Mouse (Mus musculus): Measurements from ENCODE around the gene Zfp541.

Zfp541 gene

DNA sequence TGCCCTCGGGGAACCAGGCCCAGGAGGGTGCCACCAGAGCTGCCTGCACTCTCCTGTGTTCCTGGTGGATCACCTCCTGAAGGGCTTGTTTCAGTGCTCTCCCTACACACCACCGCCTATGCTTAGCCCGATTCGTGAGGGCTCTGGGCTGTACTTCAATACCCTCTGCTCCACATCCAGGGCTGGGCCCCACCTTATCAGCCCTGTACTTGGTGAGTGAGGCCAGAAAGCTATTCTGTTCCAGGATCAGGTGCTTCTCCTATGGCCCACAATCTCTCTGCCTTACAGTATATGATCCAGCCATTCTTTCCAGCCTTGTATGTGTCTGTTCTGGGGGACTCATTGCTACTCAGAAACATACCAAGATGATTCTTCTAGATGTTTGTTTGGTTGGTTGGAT lies 21.7 kb downstream of the Zfp541 start:
- no peak for DNase-seq

DNA sequence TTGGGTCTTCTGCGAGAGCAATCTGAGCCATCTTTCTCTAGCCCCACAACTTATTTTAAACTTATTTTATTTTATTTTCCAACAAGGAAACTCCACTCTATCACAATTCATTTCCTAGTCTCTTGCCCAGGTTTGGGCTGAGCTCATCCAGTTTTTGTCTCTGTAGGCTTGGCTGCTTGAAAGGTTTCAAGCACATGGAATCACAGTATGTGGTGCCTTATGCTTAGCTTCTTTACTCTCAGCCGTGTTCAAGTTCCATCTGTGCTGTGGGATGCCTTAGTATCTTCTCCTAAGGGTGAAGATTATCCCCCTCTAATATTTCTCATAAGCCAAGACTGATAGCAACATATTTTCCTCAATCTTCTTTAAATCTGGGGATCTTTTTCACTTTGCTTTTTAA lies 26.0 kb downstream of the Zfp541 start:
- DNase-seq: no peak

DNA sequence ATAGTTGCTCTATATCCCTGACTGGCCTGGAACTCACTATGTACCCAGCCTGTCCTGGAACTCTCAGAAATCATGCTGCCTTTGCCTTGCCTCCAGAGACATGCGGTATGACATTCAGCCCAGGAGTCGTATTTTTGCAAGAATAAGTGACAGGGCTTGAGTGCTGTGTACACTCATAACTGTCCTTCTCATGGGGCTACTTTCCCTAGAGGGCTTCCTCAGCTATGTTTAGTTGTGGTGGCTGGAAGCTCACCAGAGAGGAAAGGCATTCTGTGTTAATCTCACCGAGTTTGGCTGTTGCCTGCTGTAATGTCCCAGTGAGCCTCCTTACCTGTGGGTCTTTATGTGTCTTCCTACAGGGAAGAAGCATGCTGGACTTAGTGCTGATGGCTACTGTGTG lies 33.0 kb downstream of the Zfp541 start:
- no peak for DNase-seq

DNA sequence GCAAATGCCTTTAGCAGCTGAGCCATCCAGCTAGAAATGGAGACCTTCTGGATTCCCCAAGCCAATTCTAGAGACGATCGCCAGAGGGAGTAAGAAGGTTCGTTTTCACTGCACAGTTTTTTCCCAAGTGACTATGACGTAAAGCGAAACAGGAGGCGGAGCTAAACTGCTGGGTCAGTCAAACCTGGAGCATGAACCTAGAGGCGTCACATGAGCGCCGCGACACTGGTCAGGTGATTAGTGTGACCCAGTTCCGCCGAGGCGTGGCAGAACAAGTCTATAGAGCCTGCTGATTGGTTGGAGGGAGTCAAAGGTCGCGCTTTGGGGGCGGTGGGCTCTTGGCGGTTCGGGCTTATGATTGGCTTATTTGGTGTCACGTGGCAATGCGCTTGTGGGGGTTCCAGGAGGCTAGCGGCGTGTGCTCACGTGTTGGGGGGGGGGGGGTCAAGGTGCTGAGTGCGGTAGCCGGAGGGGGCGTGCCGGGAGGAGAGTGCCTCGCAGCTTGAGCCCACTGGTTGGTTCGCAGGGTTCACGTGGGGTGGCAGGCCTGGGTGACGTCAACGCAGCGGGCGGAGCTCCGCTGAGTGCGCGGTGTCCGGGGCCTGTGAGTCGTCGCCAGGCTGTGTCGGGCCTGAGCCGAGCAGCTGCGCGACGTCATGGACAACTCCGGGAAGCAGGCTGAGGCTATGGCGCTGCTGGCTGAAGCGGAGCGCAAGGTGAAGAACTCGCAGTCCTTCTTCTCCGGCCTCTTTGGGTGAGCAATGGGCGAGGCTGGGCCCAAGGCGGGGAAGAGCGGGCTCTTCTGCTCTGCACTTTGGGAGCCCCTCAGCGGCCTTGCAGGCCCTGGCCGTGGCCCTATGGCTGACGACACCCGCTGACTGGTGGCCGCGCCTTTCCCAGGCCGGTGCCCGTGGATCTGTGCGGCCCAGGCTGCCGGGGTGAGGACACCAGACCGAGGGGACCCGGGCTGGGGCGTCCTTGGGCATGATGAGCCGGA lies 36.7 kb downstream of the Zfp541 start, which contains the start of gene Napa:
Napa (plus strand) TSS at position 438 of the 997 bp plus-strand sequence.
- DNase-seq: peak; percentile 98 to 99

DNA sequence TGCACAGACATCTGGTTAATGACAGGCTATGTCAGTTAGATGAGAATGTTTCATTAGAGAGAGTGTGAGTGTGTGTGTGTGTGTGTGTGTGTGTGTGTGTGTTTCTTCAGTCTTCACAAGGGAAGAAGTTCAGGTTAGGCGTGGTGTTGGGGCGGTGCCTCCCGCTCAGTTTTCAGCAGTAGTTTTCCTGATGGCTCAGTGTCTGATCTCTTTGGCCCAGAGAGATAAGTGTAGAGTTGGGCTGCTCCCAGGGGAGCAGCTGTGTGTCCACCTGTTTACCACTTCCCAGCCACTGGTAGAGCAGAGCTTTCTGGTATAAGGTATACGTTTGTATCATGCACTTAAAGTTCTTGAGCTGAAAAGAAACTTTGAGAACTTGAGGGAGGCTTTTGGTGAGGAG lies 38.3 kb downstream of the Zfp541 start:
- DNase-seq: no peak

DNA sequence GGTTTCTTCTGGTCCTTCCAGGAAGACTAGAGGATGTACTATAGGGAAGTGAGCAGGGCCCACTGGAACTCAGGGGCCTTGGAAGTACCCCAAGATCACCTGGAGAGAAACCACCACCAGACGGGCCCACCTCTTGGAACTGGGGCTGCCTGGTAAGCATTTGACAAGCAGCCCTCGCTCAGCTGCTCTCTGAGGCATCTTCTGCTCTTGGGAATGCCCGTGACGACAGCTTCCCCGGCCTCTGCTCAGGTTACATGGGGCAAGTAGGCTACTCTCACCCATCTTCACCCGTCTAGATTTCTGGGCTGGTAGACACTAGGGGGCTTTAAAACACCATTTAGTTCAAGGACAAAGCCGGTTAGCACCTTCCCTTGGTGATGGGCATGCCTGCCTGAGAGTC lies 39.5 kb downstream of the Zfp541 start:
- DNase-seq: no peak

DNA sequence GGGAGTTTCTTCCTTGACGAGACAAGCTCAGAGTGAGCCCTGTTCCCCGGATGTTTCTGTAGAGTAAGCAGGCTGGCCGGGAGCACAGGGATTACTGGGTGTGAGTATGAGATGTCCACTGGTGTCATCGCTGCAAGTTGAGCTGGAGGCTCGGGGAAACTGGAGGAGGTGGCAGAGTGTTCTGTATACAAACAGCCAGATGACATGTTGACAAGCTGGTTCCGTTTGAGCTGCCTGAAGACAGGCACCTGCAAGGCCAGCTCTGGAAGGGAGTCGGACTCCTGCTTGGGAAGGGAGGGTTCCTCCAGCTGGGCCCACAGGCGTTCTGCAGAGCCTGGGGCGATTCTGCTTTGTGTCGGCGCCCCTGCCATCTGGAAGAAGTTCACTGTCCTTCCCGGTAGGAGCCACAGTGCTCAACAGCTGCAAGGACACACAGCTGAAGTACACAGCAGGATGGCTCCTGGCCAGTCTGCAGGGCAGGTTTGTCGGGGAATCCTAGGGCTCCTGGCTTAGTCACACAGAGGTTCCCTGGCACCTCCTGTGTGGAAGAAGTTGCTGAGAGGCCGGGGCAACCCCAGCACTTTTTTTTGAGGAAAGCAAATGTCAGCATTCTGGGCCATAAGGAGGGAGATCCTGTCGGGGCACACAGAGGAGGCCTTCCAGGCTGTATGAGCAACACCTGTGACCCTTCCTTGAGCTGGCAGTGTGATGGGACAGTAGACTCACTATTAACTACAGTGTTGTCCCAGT lies 40.3 kb downstream of the Zfp541 start:
- peak; percentile 47 to 53 for DNase-seq

DNA sequence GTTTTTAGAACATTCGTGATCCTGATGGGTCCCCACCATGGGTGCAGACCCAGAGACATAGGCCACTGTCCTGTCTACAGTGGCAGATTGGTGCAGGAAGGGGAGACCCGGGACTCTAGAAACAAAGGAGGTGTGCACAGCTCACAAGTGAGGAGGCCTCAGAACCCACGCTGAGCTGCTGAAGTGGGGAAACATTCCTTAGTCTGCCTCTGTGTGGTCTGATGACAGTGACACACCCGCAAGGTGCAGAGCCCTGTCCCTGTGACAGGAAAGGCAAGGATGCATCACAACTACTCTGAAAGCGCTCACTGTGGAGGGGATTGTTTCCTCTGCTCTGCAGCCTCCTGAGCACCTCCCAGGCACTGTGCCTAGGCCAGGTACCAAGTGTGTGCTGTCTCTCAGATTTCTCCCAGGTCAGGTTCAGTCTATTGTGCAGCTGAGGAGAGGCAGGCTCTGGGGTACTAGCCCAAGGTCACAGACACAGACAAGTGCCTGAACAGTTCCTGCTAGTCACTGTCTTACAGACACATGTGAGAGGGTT lies 41.1 kb downstream of the Zfp541 start:
- DNase-seq: peak; percentile 50 to 53

DNA sequence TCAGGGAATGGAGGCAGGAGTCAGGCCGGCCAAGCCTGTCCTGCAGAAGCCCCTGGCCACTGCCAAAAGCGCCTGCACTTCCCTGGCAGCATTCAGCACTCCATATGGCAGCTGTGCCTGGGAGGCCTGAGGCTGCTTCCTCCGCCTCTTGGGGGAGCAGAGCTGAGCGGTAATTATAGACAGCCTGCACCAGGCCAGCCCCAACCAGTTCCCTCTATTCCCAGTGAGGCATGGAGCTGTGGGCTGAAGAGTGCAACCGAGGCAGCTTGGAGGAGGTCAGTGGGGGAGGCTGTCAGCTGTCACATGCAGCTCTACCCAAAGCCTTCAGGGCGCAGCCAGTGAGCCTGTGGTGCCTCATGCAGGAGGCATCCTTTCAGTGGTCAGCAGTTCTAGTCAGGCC lies 42.1 kb downstream of the Zfp541 start:
- DNase-seq: peak; percentile 92 to 93

DNA sequence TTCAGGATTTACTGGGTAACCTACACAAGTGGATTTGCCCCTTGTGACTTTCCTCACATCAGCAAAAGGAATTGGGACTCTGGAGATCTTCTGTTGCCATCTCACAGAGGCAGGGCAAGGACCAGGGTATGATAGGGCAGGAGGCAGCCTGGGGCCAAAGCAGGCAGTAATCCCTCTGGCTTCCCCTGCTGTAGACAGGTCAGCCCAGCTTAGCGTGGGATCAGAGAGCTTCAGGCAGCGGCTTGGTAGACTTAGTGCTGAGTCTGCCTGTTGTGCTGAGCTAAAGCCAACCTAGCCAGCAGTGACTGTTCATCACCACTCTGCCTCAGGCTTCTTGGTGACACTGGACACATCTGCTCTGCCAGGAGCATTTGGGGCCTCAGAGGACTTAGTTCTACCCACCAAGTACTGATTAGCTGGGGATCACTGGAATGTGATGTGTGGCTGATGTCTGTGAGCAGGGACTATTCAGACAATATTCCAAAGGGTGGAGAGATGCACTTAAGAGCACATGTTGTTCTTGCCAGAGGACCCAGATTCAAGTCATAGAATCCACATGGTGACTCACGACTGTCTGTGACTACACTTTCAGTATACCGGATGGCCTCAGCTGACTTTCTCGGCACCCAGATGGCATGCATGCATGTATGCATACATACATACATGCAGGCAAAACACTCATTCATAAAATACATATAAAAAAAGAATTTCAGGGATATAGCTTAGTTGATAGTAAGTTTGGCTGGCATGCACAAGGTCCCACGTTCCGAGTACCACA lies 43.2 kb downstream of the Zfp541 start:
- peak in 1 of 2 experiments; percentile 38 for DNase-seq

DNA sequence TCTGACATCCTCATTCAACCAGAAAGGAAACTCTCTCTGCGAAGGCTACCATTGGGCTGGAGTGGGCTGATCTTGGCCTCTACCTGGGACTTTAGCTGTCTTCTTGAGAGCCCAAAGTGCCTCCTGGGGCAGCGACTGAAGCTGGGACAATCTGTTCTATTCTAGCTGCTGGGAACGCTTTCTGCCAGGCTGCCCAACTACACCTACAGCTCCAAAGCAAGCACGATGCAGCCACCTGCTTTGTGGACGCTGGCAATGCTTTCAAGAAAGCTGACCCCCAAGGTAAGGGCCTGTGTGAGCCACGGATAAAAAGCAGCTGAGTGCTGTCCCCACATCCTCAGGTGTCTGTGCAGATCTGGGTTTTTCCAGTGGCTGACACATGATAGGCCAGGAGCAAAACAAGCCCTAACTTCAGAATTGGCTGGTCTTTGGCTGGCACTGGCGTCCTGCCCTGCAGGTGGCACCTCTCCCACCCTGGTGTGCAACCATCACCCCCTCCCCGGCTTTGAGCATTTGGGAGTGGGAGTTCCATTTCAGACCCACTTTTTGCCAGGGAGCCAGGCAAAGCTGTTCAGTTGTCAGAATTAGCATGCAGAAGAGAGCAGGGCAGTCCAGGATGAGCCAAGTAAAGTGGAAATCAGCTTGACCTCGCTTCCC lies 47.4 kb downstream of the Zfp541 start:
- DNase-seq: peak; percentile 59 to 65

DNA sequence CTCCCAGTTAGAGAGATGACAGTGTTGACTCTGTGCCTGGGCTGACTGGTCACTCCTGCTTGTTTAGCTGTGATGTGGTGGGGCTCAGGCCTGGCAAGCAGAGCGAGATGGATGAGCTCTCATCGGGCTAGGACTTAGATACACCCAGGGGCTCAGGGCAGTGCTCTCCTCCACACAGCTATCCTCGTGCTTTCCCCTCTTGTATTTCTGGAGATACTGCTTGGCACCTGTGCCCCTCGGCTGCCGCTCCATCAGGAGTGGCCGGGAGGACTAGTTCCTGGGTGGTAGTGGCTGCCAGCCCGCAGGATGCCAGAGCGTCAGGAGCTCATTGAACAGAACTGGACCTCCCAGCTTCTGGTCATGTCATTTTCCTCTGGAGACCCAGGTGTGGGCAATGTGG lies 48.5 kb downstream of the Zfp541 start:
- peak; percentile 50 to 58 for DNase-seq

DNA sequence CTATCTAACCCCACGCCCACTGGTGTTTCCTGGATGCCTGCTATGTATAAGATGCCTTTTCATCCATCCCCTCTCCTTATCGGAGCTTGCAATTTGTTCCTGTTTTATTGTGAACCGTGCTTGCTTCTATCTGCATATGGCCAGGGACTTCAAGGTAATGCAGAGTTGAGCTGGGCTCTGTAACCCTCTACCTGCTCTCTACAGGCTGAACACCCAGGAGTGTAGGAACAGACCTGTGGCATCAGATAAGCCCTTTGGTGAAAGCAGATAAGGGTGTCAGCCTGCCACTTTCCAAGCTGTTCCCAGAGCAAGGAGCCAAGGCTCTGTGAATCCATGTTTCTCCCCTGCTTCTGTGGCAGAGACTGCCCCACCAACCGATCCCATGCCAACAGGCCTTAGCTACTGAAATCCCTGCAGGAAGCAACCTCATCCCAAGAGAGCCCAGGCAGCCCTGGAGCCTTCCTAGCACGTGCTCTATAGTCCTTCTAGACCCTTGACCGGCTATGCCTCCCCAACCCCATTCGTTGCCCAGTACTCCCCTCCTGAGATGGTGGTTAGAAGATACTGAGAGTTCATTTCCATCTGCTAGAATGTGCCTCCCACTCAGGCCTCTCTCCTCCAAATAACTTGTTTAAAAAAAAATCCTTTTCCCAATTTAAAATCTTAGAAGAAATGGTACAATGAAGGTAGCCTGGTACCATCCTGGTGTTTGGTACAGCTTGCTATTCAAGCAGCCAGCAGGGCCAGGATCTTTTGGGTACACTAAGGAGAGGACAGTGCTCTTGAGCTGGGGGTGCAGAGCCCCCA lies 49.9 kb downstream of the Zfp541 start:
- DNase-seq: peak in 1 of 2 experiments; percentile 17

DNA sequence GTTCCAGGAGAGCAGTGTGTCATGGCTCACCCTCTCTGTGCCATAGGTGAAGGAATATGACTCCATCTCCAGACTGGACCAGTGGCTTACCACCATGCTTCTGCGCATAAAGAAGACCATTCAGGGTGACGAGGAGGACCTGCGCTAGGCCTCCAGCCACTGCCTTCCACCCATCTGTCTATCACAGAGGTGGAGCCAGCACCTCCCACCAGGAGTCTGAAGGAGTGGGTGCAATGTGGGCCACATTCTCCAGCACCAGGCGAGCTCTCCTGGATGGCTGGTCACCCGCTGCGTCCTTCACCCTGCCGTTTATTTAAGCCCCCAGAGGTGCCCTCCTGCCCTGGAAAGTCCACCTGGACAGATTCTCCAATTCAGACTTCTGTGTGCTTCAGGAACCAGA lies 54.8 kb downstream of the Zfp541 start:
- no peak for DNase-seq

DNA sequence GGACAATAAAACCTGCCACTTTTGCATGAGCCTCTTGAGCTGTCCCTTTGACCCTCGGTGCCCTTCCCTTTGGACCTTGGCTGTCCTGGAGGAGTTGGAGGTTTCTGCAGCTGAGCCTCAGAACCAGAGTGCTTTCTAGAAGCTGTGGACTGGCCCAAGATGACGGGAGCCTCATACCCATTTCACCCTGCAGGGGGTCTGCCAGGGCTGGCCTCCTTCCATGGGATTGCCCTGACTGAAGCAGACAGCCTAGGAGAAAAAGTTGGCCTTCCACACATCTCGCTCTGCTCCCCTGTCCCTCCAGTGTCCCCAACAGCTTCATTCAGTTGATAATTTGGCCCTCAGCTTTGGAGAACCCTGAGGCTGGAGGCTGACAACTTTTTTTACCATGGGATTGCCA lies 55.5 kb downstream of the Zfp541 start:
- peak; percentile 69 to 83 for DNase-seq

DNA sequence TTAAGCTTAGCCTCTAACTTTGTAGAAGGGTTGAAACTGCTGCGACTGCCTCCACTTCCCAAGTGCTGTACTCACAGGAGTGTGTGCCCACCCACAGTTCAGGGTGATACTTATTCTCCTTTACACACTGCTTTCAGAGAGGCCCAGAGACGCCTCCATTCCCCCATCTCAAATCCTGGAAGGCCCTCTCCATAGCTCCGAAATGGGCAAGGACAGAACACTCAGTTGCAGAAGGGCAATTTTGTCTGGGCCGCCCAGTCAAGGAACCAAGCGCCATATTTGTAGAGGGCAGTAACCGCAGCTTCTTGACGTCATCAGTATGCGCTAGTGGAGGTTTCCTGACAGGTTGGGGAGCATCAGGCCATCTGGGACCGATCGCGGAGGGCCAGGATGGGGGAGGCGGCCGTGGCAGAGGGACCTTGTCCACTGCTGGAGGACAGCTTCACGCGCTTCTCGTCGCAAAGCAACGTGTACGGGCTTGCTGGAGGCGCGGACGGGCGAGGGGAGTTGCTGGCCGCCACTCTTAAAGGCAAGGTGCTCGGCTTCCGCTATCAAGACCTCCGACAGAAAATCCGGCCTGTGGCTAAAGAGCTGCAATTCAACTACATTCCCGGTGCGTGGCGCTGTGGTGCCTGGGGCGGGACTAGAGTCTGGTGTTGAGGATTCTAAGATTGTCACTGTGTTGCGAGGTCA lies 58.1 kb downstream of the Zfp541 start, which contains the start of gene Kptn:
Kptn (plus strand) TSS at position 327 of the 693 bp plus-strand sequence.
- DNase-seq: peak; percentile 96 to 98

DNA sequence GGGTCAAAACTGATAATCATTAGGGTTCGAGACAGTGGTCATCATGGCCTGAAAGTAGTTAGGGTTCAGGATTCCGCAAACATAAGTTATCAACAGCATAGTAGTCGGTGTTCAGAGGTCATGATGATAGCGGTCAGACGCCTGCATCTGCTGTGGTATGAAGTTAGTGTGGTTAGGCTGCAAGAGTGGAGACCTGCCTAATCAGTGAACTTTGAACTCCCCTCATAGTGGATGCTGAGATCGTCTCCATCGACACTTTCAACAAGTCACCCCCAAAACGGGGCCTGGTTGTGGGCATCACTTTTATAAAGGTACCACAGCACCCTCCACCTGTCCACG lies 58.6 kb downstream of the Zfp541 start:
- DNase-seq: no peak

DNA sequence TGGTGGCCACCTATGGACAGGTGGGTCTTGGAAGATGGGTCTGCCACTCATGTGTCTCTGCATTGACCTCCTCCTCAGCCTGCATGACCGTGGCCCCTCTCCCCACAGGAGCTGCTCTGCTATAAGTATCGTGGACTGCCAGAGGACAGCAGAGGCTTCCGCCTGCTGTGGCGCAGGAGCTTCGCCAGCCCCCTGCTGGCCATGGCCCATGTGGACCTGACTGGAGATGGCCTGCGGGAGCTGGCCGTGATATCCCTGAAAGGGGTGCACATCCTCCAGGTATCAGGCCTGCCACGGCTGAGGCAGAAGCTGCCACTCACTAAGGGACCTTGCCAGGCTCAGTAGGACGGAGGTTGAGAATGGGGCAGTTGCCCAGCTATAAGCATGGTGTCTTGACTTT lies 64.2 kb downstream of the Zfp541 start:
- peak in 1 of 2 experiments; percentile 57 for DNase-seq

DNA sequence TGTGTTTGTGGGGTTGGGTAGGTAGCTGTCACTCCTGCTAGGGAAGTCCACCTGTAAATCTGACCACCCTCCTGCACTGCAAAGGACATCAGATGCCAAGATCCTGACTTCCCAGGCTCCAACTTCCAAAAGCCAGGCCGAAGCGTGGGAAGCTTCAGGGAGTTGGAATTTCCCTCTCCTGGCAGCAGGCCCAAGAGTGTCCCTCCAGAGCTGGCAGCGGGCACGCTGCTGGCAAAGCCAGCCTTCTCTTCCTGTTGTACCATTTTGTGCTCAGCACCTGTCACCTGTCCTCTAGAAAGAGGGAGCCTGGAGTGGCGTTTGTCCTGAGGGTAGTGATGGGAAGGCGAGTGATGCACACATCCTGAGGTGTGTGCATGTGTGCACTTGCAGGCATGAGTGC lies 66.7 kb downstream of the Zfp541 start:
- peak; percentile 96 to 97 for DNase-seq

DNA sequence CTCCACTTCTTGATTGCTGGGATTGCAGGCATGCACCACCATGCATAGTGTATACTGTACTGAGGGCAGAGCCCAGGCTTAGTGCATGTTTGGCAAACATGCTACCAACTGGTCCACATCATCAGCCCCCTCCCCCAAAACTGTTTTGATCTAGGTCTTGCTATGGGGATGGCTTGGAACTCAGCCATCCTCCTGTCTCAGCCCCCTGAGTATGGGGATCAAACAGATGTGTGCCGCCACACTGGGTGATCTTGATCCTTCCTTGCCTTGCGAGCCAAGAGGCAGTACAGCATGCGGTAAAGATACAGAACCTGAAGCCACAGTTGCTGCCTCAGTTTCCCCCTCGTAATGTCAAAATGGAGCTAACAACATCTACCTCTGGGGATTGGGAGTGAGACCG lies 67.3 kb downstream of the Zfp541 start:
- DNase-seq: no peak
